Mouse (Mus musculus): ENCODE measurements around the gene Elp6.
"Not testable (repeated sequence)": the region's sequence is repeated elsewhere in the genome, so short reads cannot be mapped to it uniquely, and the experiment has no call there.

The Elp6 gene

GRCm38 (mm10) chr9:110320769-110321168 lies 15.8 kb downstream of the Elp6 start:
- no peak for DNase-seq

- DNase-seq: no peak
Measured at GRCm38 (mm10) chr9:110322972-110323371, 18.0 kb downstream of the Elp6 start.

- no peak for DNase-seq
Measured at GRCm38 (mm10) chr9:110324181-110324580, 19.2 kb downstream of the Elp6 start.

GRCm38 (mm10) chr9:110328178-110328577 lies 23.2 kb downstream of the Elp6 start:
- no peak for DNase-seq

- no peak for DNase-seq
Measured at GRCm38 (mm10) chr9:110328946-110329630, 24.1 kb downstream of the Elp6 start.

- DNase-seq: no peak
Measured at GRCm38 (mm10) chr9:110329655-110330054, 24.7 kb downstream of the Elp6 start.

GRCm38 (mm10) chr9:110330341-110330740 lies 25.4 kb downstream of the Elp6 start:
- no peak for DNase-seq

- DNase-seq: not testable (repeated sequence)
Measured at GRCm38 (mm10) chr9:110330913-110331312, 25.9 kb downstream of the Elp6 start.

- DNase-seq: peak; percentile 94
Measured at GRCm38 (mm10) chr9:110333135-110333895, 28.3 kb downstream of the Elp6 start, which contains the start of gene Scap. Scap (plus strand) TSS chr9:110333288.

- DNase-seq: no peak
Measured at GRCm38 (mm10) chr9:110333896-110334259, 28.9 kb downstream of the Elp6 start.

- DNase-seq: no peak
Measured at GRCm38 (mm10) chr9:110334849-110335248, 29.9 kb downstream of the Elp6 start.

GRCm38 (mm10) chr9:110340037-110340750 lies 35.2 kb downstream of the Elp6 start:
- no peak for DNase-seq

- DNase-seq: no peak
Measured at GRCm38 (mm10) chr9:110342008-110342407, 37.0 kb downstream of the Elp6 start.

- no peak for DNase-seq
Measured at GRCm38 (mm10) chr9:110343805-110344204, 38.8 kb downstream of the Elp6 start.

GRCm38 (mm10) chr9:110345057-110345739 lies 40.2 kb downstream of the Elp6 start:
- DNase-seq: no peak

- no peak for DNase-seq
Measured at GRCm38 (mm10) chr9:110348899-110349298, 43.9 kb downstream of the Elp6 start.

GRCm38 (mm10) chr9:110350188-110350587 lies 45.2 kb downstream of the Elp6 start:
- no peak for DNase-seq

- DNase-seq: no peak
Measured at GRCm38 (mm10) chr9:110350612-110351011, 45.6 kb downstream of the Elp6 start.

- DNase-seq: no peak
Measured at GRCm38 (mm10) chr9:110351350-110351749, 46.4 kb downstream of the Elp6 start.

GRCm38 (mm10) chr9:110351932-110352632 lies 47.1 kb downstream of the Elp6 start:
- no peak for DNase-seq

- no peak for DNase-seq
Measured at GRCm38 (mm10) chr9:110358341-110358740, 53.4 kb downstream of the Elp6 start.

GRCm38 (mm10) chr9:110361299-110361698 lies 56.3 kb downstream of the Elp6 start:
- no peak for DNase-seq

Data from embryo, embryonic 11 days (tissue).